Mouse (Mus musculus) G1E (cell line): ENCODE data around the gene Crtam. TPM values are rescaled to one million over a fixed set of nuclear protein-coding genes. Genes with fewer than 3 reads are reported as not detected.

Experiments used
- ATAC-seq: 2 replicates; pipeline ENCODE4 v1.8.0; 2016; ENCODE audit warnings: mild to moderate bottlenecking; ENCODE audit not compliant: insufficient number of reproducible peaks, poor library complexity, low FRiP score, severe bottlenecking; ENCODE audit errors: extremely low read depth
- DNase-seq: peaks from one replicate; pipeline ENCODE4 v3.0.0; 2012; ENCODE audit warnings: low spot score
- H3K27me3 ChIP-seq: 2 replicates; pipeline ENCODE4 v1.6.1; 2012; ENCODE audit warnings: mild to moderate bottlenecking, low read length, inconsistent platforms; ENCODE audit not compliant: insufficient read depth
- H3K36me3 ChIP-seq: replicated peaks from 2 replicates; pipeline ENCODE3; 2012; ENCODE audit warnings: mild to moderate bottlenecking, inconsistent platforms
- H3K4me1 ChIP-seq: 2 replicates; pipeline ENCODE4 v1.6.1; 2012; ENCODE audit warnings: low read depth, low read length, inconsistent platforms, mixed read lengths; ENCODE audit not compliant: insufficient read depth
- H3K4me3 ChIP-seq: 2 replicates; pipeline ENCODE4 v1.5.1; 2012; ENCODE audit warnings: low read depth, mild to moderate bottlenecking, inconsistent platforms, low read length, moderate library complexity, mixed read lengths
- H3K9me3 ChIP-seq: replicated peaks from 2 replicates; pipeline ENCODE4 v1.6.1; 2012; ENCODE audit warnings: inconsistent platforms
- CTCF ChIP-seq: IDR thresholded peaks from 2 replicates; pipeline ENCODE4 v1.5.1; 2012; ENCODE audit warnings: low read depth, low read length, inconsistent platforms, mixed read lengths
- GATA1 ChIP-seq: IDR thresholded peaks from 2 replicates; pipeline ENCODE4 v1.6.1; 2012; ENCODE audit warnings: borderline replicate concordance, low read length, inconsistent platforms, mixed read lengths
- GATA2 ChIP-seq: IDR thresholded peaks from 2 replicates; pipeline ENCODE4 v1.6.1; 2012; ENCODE audit warnings: low read depth, low read length, inconsistent platforms, borderline replicate concordance
- POLR2AphosphoS5 ChIP-seq: IDR thresholded peaks from 2 replicates; pipeline ENCODE4 v1.6.1; 2012; ENCODE audit warnings: low read depth, low read length, inconsistent platforms; ENCODE audit not compliant: insufficient replicate concordance
- TAL1 ChIP-seq: conservative IDR thresholded peaks from 2 replicates; pipeline ENCODE4 v1.6.1; 2012; ENCODE audit warnings: low read depth, low read length, inconsistent platforms, mixed read lengths
- polyA plus RNA-seq: library from polyadenylated mRNA; stranded (reverse); fragments of >175 nt; gene quantifications from 2 replicates; pipeline ENCODE4 v1.2.3, GENCODE M21; 2012
- total RNA-seq, 2 experiments: library from RNA; stranded (forward) in 1 of 2; stranded (reverse) in 1 of 2; fragments of 200-1000 nt in 1 of 2; fragments of >200 nt in 1 of 2; fragmentation: Nextera tagmentation in 1 of 2; gene quantifications; 2 replicates each; pipeline ENCODE4 v1.2.3; 2014 to 2017

Gene Crtam
- total and polyA plus RNA-seq, 3 experiments = 0.05 TPM; not detected in 2

GRCm38 (mm10) chr9:40984313-40984712 is 20.1 kb downstream of the Crtam start:
- DNase-seq (no peak), ATAC-seq (no peak)
- Histone ChIP-seq H3K4me3 (no peak overlapping the region), H3K4me1 (no peaks in the 10 kb centered on the region), H3K36me3 (no peaks in the 10 kb centered on the region), H3K9me3 (no peaks in the 10 kb centered on the region), H3K27me3 (peaks cover 11% of the 10 kb centered on the region)
- TF ChIP-seq CTCF = no peak
- TF ChIP-seq POLR2AphosphoS5 = no peak
- no peak for TF ChIP-seq GATA1
- TF ChIP-seq TAL1 = no peak
- no peak for TF ChIP-seq GATA2

GRCm38 (mm10) chr9:40983758-40984157 is 20.7 kb downstream of the Crtam start:
- Histone ChIP-seq H3K36me3 (no peaks in the 10 kb centered on the region), H3K9me3 (no peaks in the 10 kb centered on the region), H3K4me1 (no peaks in the 10 kb centered on the region), H3K4me3 (no peak overlapping the region), H3K27me3 (peaks cover 11% of the 10 kb centered on the region)
- no peak for TF ChIP-seq GATA2
- no peak for TF ChIP-seq TAL1
- DNase-seq (no peak), ATAC-seq (no peak)

GRCm38 (mm10) chr9:40982480-40982879 is 21.9 kb downstream of the Crtam start:
- no peak for TF ChIP-seq CTCF
- no peak for TF ChIP-seq TAL1
- ATAC-seq (no peak), DNase-seq (no peak)
- H3K4me1 ChIP-seq = no peaks in the 10 kb centered on the region
- H3K4me3 ChIP-seq = no peak overlapping the region
- H3K36me3 ChIP-seq = no peaks in the 10 kb centered on the region
- no peaks in the 10 kb centered on the region for H3K9me3 ChIP-seq
- H3K27me3 ChIP-seq = peaks cover 6% of the 10 kb centered on the region; the same call in 1 of the 2 replicates

- ATAC-seq = no peak
- Histone ChIP-seq H3K27me3 (no peaks in the 10 kb centered on the region), H3K36me3 (no peaks in the 10 kb centered on the region), H3K4me3 (no peak overlapping the region), H3K9me3 (no peaks in the 10 kb centered on the region), H3K4me1 (no peaks in the 10 kb centered on the region)
- DNase-seq = no peak
- TF ChIP-seq CTCF (no peak), TAL1 (no peak), GATA2 (no peak), GATA1 (no peak), POLR2AphosphoS5 (no peak)
Observed at GRCm38 (mm10) chr9:40974042-40974801, 30.2 kb downstream of the Crtam start.

GRCm38 (mm10) chr9:40964418-40964714 is 40.1 kb downstream of the Crtam start:
- Histone ChIP-seq H3K9me3 (no peaks in the 10 kb centered on the region), H3K27me3 (peaks cover 9% of the 10 kb centered on the region; the same call in 1 of the 2 replicates), H3K4me3 (no peak overlapping the region), H3K36me3 (no peaks in the 10 kb centered on the region), H3K4me1 (no peaks in the 10 kb centered on the region)
- DNase-seq = no peak
- TF ChIP-seq CTCF (no peak), GATA1 (no peak), GATA2 (no peak), TAL1 (no peak), POLR2AphosphoS5 (no peak)
- ATAC-seq = no peak

GRCm38 (mm10) chr9:40963586-40964417 is 40.6 kb downstream of the Crtam start, which contains the start of gene Jhy:
Gene Jhy (minus strand): TSS chr9:40964118.
- no peak for DNase-seq
- Histone ChIP-seq H3K27me3 (peaks cover 9% of the 10 kb centered on the region; the same call in 1 of the 2 replicates), H3K36me3 (no peaks in the 10 kb centered on the region), H3K4me1 (no peaks in the 10 kb centered on the region), H3K4me3 (no peak within 1 kb of the TSS), H3K9me3 (no peaks in the 10 kb centered on the region)
- no peak for TF ChIP-seq GATA2
- no peak for TF ChIP-seq CTCF
- ATAC-seq = no peak

GRCm38 (mm10) chr9:40961401-40961800 is 43.0 kb downstream of the Crtam start:
- Histone ChIP-seq H3K4me3 (no peak overlapping the region), H3K27me3 (peaks cover 9% of the 10 kb centered on the region; the same call in 1 of the 2 replicates)
- TF ChIP-seq POLR2AphosphoS5 (no peak), TAL1 (no peak), GATA1 (no peak), GATA2 (no peak), CTCF (no peak)

More at GRCm38 (mm10) chr9:40961401-40961800, 43.0 kb downstream of the Crtam start:
- ATAC-seq (no peak), DNase-seq (no peak)
- H3K36me3 ChIP-seq = no peaks in the 10 kb centered on the region
- no peaks in the 10 kb centered on the region for H3K9me3 ChIP-seq
- H3K4me1 ChIP-seq = no peaks in the 10 kb centered on the region
